Mouse (Mus musculus) erythroblast, embryonic 14.5 days (primary cell): Measurements from ENCODE around the gene Hadh.

Source experiments
- GATA1 ChIP-seq: IDR thresholded peaks from 2 replicates; pipeline ENCODE4 v1.6.1; 2012; ENCODE audit warnings: low read length, inconsistent platforms, mixed read lengths
- TAL1 ChIP-seq: IDR thresholded peaks from 3 replicates; pipeline ENCODE4 v1.6.1; 2012; ENCODE audit warnings: low read length, inconsistent platforms, mixed read lengths

DNA sequence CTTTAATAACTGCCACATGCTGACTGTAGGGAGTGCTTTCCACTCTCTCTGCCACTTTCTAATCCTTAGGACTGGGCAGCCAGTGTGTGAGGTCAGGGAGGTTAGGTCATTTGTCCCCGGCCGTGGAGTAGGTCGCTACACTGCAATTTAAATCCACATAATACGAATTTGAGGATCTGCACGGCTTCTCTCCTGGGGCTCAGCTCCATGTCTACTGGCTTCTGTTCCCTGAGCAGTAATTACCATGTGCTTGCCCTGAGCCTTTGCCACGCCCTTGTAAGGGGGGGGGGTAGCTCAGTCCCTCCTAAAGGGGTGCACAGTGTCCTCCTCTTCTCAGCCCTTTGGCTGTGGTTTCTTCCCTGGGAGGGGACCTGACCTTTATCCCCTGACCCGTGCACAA is 69.6 kb downstream of the Hadh start:
- TF ChIP-seq GATA1: no peak
- TF ChIP-seq TAL1: no peak
